In genomic region chr10:85157451-85157850, GRCm38 (mm10) we compare ENCODE assay signal across 33 mouse cellular contexts. TPM values are rescaled to one million over a fixed set of nuclear protein-coding genes. Genes with fewer than 3 reads are reported as not detected.
"Had no signal": no experiment of that assay in that cellular context is flagged by ENCODE, and none has a peak within 500 bp of the region (broad histone marks: within the 10 kb centered on the region; RNA-seq: fewer than 3 reads in every experiment).

No protein-coding gene starts in this region.

- H3K4me1 ChIP-seq: limb, embryonic 10.5 days; limb, embryonic 12.5 days; liver, embryonic 13.5 days; liver, embryonic 15.5 days; lung, embryonic 15.5 days; neural tube, embryonic 12.5 days had no signal

- H3K27ac ChIP-seq: limb, embryonic 10.5 days; limb, embryonic 12.5 days; limb, embryonic 13.5 days; limb, embryonic 15.5 days; liver, embryonic 13.5 days; liver, embryonic 14.5 days; liver, embryonic 15.5 days; lung, embryonic 15.5 days; macrophage; midbrain, embryonic 10.5 days; midbrain, embryonic 12.5 days; midbrain, embryonic 13.5 days; midbrain, embryonic 15.5 days; neural tube, embryonic 12.5 days; neural tube, embryonic 13.5 days had no signal

- DNase-seq: left cerebral cortex, postnatal 4 days; liver; liver, embryonic 13.5 days; liver, postnatal 0 days; lung, adult 18-20 months; lung, adult 2 months; lung, embryonic 14.5 days; lung, postnatal 10 days; lung, postnatal 14 days; lung, postnatal 36 days; lung, postnatal 4 days; midbrain, embryonic 14.5 days had no signal

- H3K27me3 ChIP-seq: limb, embryonic 12.5 days; limb, embryonic 13.5 days; limb, embryonic 15.5 days; liver, embryonic 13.5 days; liver, embryonic 15.5 days; lung, embryonic 15.5 days; megakaryocyte, embryonic 14.5 days; midbrain, embryonic 12.5 days; midbrain, embryonic 13.5 days; midbrain, embryonic 15.5 days; neural tube, embryonic 12.5 days; neural tube, embryonic 13.5 days had no signal

- ATAC-seq: liver, postnatal 0 days; lung, postnatal 0 days; midbrain, embryonic 13.5 days; midbrain, embryonic 15.5 days; midbrain, embryonic 16.5 days had no signal

- H3K9me3 ChIP-seq: limb, embryonic 10.5 days; limb, embryonic 12.5 days; limb, embryonic 13.5 days; limb, embryonic 15.5 days; liver, embryonic 13.5 days; liver, embryonic 15.5 days; lung, embryonic 15.5 days; megakaryocyte, embryonic 14.5 days; midbrain, embryonic 10.5 days; midbrain, embryonic 12.5 days; midbrain, embryonic 13.5 days; midbrain, embryonic 15.5 days; neural tube, embryonic 12.5 days; neural tube, embryonic 13.5 days had no signal

- H3K9ac ChIP-seq: limb, embryonic 12.5 days; limb, embryonic 13.5 days; limb, embryonic 15.5 days; liver, embryonic 13.5 days; liver, embryonic 14.5 days; liver, embryonic 15.5 days; liver, postnatal 0 days; lung, embryonic 14.5 days; lung, embryonic 15.5 days; midbrain, embryonic 12.5 days; midbrain, embryonic 13.5 days; midbrain, embryonic 15.5 days; neural tube, embryonic 12.5 days; neural tube, embryonic 13.5 days had no signal

- H3K4me3 ChIP-seq: limb, embryonic 10.5 days; limb, embryonic 12.5 days; limb, embryonic 13.5 days; limb, embryonic 15.5 days; liver, embryonic 13.5 days; liver, embryonic 15.5 days; lung, embryonic 15.5 days; megakaryocyte, embryonic 14.5 days; midbrain, embryonic 10.5 days; midbrain, embryonic 12.5 days; midbrain, embryonic 13.5 days; midbrain, embryonic 15.5 days; myocyte; neural tube, embryonic 12.5 days; neural tube, embryonic 13.5 days had no signal

- H3K4me2 ChIP-seq: limb, embryonic 12.5 days; limb, embryonic 13.5 days; limb, embryonic 15.5 days; liver, embryonic 11.5 days; liver, embryonic 13.5 days; liver, embryonic 15.5 days; lung, embryonic 14.5 days; lung, embryonic 15.5 days; midbrain, embryonic 11.5 days; midbrain, embryonic 12.5 days; midbrain, embryonic 13.5 days; midbrain, embryonic 15.5 days; neural tube, embryonic 12.5 days; neural tube, embryonic 13.5 days had no signal

- H3K36me3 ChIP-seq: limb, embryonic 10.5 days; limb, embryonic 13.5 days; limb, embryonic 15.5 days; liver, embryonic 13.5 days; liver, embryonic 15.5 days; lung, embryonic 15.5 days; midbrain, embryonic 12.5 days; midbrain, embryonic 13.5 days; midbrain, embryonic 15.5 days; neural tube, embryonic 12.5 days; neural tube, embryonic 13.5 days had no signal

RNA-seq across cellular contexts. Expression of gene Mterf2, which starts 29.6 kb away (rescaled TPM):
- polyA plus RNA-seq: macrophage had no signal

RNA-seq across cellular contexts. Expression of gene Fhl4, which starts 55.2 kb away (rescaled TPM):
- total RNA-seq: monocyte, adult 5-6 weeks had no signal
